Mouse (Mus musculus) common myeloid progenitor, adult 5-6 weeks (primary cell): ENCODE data around the gene Dhx16. TPM values are rescaled to one million over a fixed set of nuclear protein-coding genes. Genes with fewer than 3 reads are reported as not detected.

ENCODE experiments used
- ATAC-seq: replicated peaks from 2 replicates; pipeline ENCODE4 v1.8.0; 2016; ENCODE audit warnings: low read depth, mild to moderate bottlenecking, moderate TSS enrichment, inconsistent platforms; ENCODE audit not compliant: poor library complexity, severe bottlenecking
- total RNA-seq: library from RNA; stranded (forward); fragments of 200-1000, 187-1606 nt; gene quantifications from 2 replicates; pipeline ENCODE4 v1.2.3, GENCODE M21; 2017

Dhx16 gene
- total RNA-seq, 1 experiment from 2014 or later = 52.4 TPM

DNA sequence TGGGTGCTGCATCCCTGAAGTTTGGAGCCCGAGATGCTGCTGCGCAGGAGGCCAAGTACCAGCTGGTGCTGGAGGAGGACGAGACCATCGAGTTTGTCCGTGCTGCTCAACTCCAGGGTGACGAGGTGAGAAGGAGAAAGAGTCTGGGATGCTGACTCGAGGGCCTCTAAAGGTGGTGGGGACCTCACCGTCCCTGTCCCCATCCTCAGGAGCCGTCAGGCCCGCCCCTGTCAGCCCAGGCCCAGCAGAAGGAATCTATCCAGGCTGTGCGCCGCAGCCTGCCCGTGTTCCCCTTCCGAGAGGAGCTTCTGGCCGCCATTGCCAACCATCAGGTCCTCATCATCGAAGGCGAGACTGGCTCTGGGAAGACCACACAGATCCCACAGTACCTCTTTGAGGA, 3.3 kb downstream of the Dhx16 start:
- ATAC-seq = no peak

DNA sequence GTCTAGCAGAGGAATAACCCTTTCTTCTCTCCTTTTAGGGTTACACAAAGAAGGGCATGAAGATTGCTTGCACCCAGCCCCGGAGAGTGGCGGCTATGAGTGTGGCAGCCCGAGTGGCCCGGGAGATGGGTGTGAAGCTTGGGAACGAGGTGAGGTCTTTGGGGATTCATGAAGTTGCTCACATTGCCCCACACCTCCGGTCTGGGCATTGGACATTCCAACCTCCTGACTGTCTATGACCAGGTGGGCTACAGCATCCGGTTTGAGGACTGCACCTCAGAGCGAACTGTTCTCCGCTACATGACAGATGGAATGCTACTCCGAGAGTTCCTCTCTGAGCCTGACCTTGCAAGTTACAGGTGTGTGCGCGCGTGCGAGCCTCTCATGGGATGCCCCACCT, 4.2 kb downstream of the Dhx16 start:
- ATAC-seq = no peak

DNA sequence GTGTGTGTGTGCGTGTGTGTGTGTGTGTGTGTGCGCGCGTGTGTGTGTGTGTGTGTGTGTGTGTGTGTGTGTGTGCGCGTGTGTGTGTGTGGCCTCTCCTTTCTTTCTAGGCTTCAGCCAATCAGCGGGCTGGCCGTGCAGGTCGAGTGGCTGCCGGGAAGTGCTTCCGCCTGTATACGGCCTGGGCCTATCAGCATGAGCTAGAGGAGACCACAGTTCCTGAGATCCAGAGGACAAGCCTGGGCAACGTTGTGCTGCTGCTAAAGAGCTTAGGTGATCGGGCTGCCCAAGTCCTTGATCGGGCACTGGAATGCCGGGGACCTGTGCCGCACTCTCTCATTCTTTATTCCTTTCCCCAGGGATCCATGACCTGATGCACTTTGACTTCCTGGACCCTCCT, 8.1 kb downstream of the Dhx16 start:
- no peak for ATAC-seq

DNA sequence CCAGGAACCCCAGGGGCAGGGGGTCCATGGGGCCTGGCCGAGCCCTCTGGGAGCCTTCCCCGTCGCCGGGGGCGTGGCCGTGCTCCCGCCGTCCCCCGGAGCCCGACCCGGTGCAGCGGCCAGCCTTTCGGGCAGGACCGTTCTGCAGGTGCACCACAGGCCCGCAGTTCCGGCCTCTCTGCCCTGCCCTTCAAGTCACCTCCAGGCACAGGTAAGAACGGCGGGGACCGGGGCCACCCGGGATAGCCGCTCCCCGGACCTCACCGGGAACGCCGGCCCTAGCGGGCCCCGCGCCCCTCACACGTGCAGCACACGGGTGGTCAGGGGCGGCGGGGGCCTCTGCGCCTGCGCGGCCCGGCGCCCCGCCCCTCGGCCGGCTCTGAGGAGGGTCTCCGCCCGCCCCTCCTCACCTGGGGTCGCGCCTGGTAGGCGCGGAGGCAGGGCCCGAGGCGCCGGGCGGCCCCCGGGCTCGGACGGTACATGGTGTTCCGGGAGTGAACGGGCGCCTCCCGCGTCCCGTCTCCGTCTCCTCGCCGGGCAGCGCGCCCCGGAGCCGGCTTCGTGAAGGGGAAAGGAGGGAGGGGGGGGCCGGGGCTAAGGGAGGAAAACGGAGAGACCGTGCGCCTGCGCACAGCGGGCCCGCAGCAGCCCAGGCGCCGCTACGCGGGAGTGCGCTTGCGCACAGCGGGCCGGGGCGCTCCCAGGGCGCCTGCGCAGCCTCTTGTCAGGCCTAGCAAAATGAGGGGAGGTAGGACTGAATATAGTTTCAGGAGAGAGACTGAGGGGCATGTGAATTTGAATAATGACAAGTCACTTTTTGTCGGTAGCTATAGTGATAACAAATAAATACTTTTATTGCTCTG, 17.4 kb downstream of the Dhx16 start, which contains the start of gene 2310061I04Rik:
Gene 2310061I04Rik, minus strand, starts transcription at position 651 of the 863 bp plus-strand sequence.
- ATAC-seq = peak; percentile 59

DNA sequence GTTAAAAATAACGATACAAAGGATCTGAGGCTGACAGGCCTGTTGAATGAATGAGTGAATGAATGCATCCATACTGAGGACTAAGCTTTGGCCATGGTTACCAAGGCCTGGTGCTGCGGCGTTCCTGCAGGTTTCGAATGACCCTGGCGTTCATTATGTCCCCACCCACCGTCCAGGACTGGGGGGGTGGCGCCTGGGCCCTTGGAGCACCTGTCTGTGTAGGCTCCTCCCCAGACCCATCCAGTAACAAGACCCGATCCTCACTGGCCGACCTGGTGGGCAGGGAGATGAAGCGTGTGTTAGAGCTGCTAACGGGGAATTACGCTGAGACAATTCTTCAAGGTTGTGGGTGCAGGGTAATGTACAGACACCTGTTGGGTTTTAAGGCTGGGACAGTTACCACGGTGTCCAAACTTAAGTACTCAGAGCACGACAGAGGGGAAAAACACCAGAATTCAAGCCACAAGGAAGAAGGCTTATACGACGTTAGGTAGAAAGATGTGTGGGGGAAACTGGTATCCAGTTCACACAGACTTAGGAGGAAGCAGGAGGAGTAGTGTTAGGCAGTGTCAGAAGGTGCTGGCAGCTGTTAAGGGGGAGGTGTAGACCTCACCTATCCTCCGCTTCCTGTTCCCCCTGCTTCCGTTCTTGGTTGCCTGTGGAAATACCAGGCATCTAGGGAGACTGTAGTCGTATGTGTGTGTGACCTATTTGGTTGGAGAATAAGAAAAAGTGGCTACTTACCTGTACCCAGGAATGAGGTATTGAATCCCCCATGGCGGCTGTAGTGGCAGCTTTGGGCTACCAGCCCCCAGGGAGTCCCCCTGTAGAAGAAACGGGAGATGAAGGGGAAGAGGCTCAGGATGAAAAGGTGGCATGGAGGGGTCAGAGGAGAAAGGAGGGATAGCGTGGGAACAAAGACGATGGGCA, 18.3 kb downstream of the Dhx16 start:
- ATAC-seq = 0 out of 2 replicates have a peak, but pooled peaks have one; percentile 1

GRCm38 (mm10) chr17:35900636-35901035, 21.0 kb downstream of the Dhx16 start:
- ATAC-seq = peak; percentile 16

GRCm38 (mm10) chr17:35903343-35903991, 23.8 kb downstream of the Dhx16 start:
- ATAC-seq = peak; percentile 40

DNA sequence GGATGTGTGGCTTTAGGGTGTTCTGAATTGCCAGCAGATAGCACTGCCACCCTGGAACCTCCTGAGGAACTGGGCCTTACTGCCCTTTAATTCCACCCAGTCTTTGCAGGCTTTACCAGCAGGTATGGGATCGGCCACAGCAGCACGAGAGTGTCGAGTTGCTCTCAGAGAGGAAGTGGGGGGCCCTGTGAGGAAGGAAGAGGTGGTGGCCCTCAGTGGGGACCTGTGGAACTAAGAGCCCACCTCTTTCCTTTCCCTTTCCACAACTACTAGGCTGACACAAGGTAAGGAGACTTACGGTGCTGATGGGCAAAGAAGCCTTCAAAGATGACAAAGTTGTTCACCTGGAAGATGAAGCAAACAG, 24.4 kb downstream of the Dhx16 start:
- no peak; the same call in 1 of the 2 replicates for ATAC-seq

- ATAC-seq = no peak
Measured at GRCm38 (mm10) chr17:35905587-35905986, 26.0 kb downstream of the Dhx16 start.

GRCm38 (mm10) chr17:35907609-35908008, 28.0 kb downstream of the Dhx16 start:
- ATAC-seq = no peak

DNA sequence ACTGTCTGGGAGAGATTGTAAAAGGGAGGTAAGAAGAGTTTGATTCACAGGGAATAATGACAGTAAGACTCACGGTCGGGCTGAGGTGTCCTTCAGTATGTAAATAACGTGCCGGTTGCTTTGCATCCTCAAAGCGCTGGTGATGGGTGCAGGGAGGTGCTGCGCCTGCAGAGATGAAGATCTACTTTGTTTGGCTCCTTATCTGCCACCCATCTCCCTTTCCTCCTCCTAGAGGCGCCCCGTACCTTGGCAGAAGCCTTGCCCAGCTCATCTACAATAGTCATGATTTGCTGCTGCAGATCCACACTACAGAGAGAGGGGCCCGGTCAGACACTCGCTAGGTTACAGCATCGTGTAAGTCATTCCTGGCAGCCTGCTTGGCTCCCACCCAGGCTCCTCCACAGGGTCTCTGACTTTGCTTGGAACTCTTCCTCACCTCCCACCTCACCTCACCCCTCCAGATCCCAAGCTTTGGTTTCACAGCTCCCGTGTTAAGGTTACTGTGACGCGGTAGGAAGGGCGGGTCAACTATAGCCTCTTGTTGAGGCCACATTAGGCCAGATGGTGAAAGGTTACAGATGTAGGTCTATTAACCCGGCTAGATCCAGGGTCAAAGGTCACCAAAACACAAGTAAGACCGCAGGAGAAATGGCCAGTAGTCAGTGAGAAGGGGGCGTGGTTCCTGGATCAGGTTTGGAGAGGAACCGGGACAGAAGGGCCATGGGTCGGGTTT, 29.7 kb downstream of the Dhx16 start:
- ATAC-seq = no peak

DNA sequence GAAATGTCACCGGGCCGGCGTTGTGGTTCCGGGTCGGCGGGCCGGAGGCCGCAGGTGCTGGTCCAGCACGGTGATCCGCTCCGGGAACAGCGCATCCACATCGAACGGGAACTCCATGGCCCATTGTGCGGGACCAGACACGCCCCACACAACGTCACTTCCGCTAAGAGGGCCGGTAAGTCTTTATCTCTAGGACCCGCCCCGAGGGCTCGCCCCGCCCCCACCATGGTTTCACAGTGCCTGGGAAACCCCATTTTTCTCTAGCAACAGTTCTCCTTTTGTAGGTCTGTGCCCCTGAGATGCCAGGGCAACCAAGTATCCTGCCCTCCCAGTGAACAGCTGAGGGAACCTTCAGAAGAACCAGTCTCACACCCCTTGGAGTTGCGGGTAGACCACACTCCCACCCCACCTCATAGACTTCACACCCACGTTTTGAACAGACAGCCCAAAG, 30.3 kb downstream of the Dhx16 start, which contains the start of gene Atat1:
Gene Atat1, minus strand, starts transcription at position 157 of the 451 bp plus-strand sequence.
- ATAC-seq = peak; percentile 92

- no peak for ATAC-seq
Measured at GRCm38 (mm10) chr17:35914975-35915374, 35.4 kb downstream of the Dhx16 start.

DNA sequence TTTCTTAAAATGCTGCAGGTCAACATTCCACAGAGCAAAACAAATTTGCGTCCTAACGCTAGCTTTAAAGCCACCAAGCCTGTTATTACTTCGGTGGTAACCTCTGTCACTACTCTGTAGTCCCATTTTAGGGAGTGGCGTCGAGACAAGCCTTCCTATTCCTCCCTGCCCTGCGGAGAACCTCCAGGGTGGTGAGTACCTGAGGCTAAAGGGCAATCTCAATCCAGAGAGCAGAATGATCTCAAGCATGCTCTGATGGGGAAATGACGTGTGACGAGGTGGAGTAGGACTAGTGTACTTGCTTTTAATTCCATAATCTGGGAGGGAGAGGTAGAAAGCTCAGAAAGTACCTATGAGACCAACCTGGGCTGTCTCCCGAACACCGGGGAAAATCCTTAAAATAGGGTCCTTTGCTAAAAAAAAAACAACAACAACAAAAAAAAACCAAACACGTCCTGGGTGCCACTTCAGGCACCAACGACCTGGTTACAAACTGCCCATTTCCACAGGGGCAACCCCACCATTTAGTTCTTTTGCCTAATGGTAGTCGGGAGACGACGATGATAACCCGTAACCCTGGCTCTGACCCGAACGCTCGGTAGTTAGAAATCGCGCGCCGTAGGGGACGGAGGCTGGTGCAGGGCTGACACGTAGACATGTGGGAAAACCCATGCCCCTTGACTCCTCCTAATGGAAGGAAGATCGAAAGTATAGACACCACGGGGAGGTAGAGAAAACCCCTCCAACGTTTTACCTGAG, 36.1 kb downstream of the Dhx16 start:
- peak; percentile 1; the same call in 1 of the 2 replicates for ATAC-seq

DNA sequence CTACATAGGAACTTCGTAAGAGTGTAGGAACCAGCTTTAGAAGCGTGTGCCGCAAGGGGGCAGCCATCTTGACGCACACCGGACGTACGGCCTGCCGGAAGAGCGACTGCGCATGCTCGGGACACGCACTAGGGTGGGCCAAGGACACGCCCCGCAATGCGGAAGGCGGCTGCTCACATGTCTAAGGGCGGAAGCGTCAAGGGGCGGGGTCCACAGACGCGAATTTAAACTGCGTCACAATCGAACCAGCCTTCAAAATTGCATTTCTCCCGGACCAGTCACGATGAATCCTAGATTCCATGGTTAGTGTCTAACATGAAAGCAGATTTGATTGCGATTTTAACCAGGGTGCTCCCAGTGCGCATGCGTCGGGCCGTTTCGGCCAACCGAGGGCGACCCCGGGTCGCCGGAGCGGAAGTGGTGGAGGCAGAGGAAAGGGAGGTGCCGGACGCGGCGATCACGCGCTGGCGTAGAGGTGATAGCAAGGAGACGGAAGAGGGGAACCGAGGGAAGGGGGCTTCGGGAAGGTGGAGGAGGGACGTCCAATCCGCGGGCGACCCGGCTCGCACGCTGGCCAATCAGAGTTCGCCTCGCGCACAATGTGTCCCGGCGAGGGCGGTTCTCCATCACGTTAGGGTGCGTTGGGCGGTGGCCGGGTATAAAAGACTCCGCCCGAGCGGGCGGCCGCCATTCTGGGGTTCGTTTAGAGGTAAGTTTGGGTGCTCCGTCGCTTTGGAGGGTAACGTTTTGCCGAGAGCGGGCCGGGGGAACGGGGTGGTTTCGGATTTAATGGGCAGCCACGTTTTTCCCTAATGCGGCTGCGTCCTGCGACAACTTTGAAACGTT, 36.9 kb downstream of the Dhx16 start, which contains the start of the genes Mrps18b and Ppp1r10:
Gene Mrps18b, minus strand, starts transcription at position 93 of the 846 bp plus-strand sequence.
Gene Ppp1r10, plus strand, starts transcription at position 138 of the 846 bp plus-strand sequence.
- peak; percentile 80 for ATAC-seq

DNA sequence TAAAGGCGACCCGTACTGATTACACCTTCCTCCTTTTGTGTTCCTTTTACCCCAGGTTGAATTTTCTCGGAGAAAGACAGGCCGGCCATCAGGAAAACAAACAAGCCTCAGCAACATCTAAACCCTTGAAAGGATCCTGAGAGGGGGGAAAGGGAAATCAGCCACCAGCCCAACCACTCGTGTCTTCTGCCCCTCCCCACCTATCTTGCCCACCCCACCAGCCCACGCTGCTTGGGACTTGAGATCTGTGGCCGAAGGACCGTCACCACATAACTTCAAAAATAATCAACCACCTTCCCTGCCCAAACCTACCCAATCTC, 37.5 kb downstream of the Dhx16 start:
- peak; percentile 1; the same call in 1 of the 2 replicates for ATAC-seq

DNA sequence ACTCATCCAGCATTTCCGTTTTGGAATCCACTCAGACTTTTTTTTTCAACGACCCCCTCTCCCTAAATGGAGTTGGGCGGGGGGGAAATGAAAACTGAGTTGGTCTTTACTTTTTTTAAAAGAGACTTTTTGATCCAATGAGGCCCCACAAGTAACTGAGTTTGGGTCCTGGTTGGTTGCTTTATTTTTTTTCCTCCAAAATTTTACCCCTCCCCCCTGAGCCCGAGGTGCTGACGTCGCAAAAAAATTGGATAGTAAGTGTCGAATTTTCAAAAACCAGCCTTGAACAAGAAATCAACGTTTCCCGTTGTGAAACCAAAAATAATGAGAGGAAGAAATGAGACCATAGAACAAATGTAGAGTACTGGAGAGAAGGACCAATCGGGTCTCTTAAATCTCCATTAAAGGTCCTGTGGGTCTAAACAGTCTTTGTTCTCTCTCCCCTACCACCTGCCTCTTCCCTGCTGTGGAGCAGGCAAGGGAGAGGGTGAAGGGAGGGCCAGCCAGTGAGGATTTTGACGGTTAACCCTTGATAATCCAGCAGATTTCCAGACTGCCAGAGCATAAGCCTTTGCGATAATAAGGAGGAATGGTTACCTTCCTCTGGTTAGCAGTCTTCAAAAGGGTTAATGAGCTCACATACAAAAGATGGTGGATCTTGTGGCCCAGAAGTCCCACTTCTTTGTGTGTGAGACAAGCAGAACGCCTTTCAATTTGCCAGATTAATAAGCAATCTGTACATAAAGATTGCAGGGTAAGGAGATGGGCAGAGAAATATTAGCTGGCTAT, 38.0 kb downstream of the Dhx16 start:
- no peak for ATAC-seq
